Mouse (Mus musculus) embryonic facial prominence, embryonic 12.5 days (tissue): ENCODE measurements at regions not wholly inside any gene's neighbourhood (a gene's known extent, or its start where the extent isn't known, plus 50 kb on each side); places are given as distances from the start of the nearest gene placed in this dataset.

Experiments used
- ATAC-seq: fragments of 200-750 bp; cut with Nextera tagmentation; 2 replicates; pipeline ENCODE4 v1.8.0; 2017; ENCODE audit not compliant: insufficient number of reproducible peaks, insufficient read depth, low FRiP score, low TSS enrichment
- H3K27ac ChIP-seq: fragments of 300-500 bp; sonication (generic); 2 replicates; pipeline ENCODE4 v1.5.1; 2016; ENCODE audit warnings: mild to moderate bottlenecking
- H3K27me3 ChIP-seq: fragments of 300-500 bp; sonication (generic); 2 replicates; pipeline ENCODE4 v1.6.1; 2016; ENCODE audit warnings: mild to moderate bottlenecking, moderate library complexity
- H3K36me3 ChIP-seq: fragments of 300-500 bp; sonication (generic); 2 replicates; pipeline ENCODE4 v1.6.1; 2016; ENCODE audit warnings: mild to moderate bottlenecking
- H3K4me1 ChIP-seq: fragments of 300-500 bp; sonication (generic); 2 replicates; pipeline ENCODE4 v1.6.1; 2016
- H3K4me2 ChIP-seq: fragments of 300-500 bp; sonication (generic); replicated peaks from 2 replicates; pipeline ENCODE4 v1.6.1; 2016; ENCODE audit warnings: mild to moderate bottlenecking, moderate library complexity
- H3K4me3 ChIP-seq: fragments of 300-500 bp; sonication (generic); 2 replicates; pipeline ENCODE4 v1.5.1; 2016; ENCODE audit warnings: mild to moderate bottlenecking
- H3K9ac ChIP-seq: fragments of 300-500 bp; sonication (generic); 2 replicates; pipeline ENCODE4 v1.6.1; 2016; ENCODE audit warnings: mild to moderate bottlenecking, moderate library complexity
- H3K9me3 ChIP-seq: fragments of 300-500 bp; sonication (generic); 2 replicates; pipeline ENCODE4 v1.6.1; 2016; ENCODE audit warnings: mild to moderate bottlenecking, moderate library complexity
- WGBS: fragments of 180-500 bp; shearing (Covaris S2); methylation state at CpG from one replicate; pipeline ENCODE4 v1.1.7; 2016; 5-methylcytosine and 5-hydroxymethylcytosine counted together

- Histone ChIP-seq H3K9me3 (no peaks in the 10 kb centered on the region), H3K27ac (no peak overlapping the region), H3K27me3 (no peaks in the 10 kb centered on the region), H3K36me3 (no peaks in the 10 kb centered on the region), H3K4me1 (no peaks in the 10 kb centered on the region), H3K4me2 (no peak overlapping the region), H3K4me3 (no peak overlapping the region), H3K9ac (no peak overlapping the region)
- 86% methylated on average over 4 of the region's 4 CpGs for WGBS
- no peak for ATAC-seq
Observed at GRCm38 (mm10) chrX:13372752-13373151, 92.0 kb downstream of the Ddx3x start.

GRCm38 (mm10) chrX:13386354-13386753, 79.6 kb upstream of the Nyx start:
- H3K9me3 ChIP-seq, result no peaks in the 10 kb centered on the region
- 79% methylated on average over 9 of the region's 9 CpGs for WGBS
- H3K9ac ChIP-seq, result no peak overlapping the region
- no peak overlapping the region for H3K27ac ChIP-seq
- no peaks in the 10 kb centered on the region for H3K27me3 ChIP-seq
- H3K4me3 ChIP-seq, result no peak overlapping the region
- no peaks in the 10 kb centered on the region for H3K36me3 ChIP-seq
- ATAC-seq, result no peak
- H3K4me1 ChIP-seq, result no peaks in the 10 kb centered on the region
- no peak overlapping the region for H3K4me2 ChIP-seq

- H3K36me3 ChIP-seq, result no peaks in the 10 kb centered on the region
- no peak overlapping the region for H3K4me2 ChIP-seq
Observed at GRCm38 (mm10) chrX:13398466-13398865, 67.4 kb upstream of the Nyx start.

GRCm38 (mm10) chrX:13412726-13413125, 53.2 kb upstream of the Nyx start:
- 70% methylated on average over 2 of the region's 2 CpGs for WGBS
- no peaks in the 10 kb centered on the region for H3K9me3 ChIP-seq
- H3K36me3 ChIP-seq, result no peaks in the 10 kb centered on the region
- no peak overlapping the region for H3K27ac ChIP-seq
- no peaks in the 10 kb centered on the region for H3K4me1 ChIP-seq
- no peak overlapping the region for H3K4me3 ChIP-seq
- no peak overlapping the region for H3K9ac ChIP-seq
- no peak for ATAC-seq
- peaks cover 10% of the 10 kb centered on the region for H3K27me3 ChIP-seq
- H3K4me2 ChIP-seq, result no peak overlapping the region

More at GRCm38 (mm10) chrX:13398466-13398865, 67.4 kb upstream of the Nyx start:
- Histone ChIP-seq H3K27ac (no peak overlapping the region), H3K4me1 (no peaks in the 10 kb centered on the region), H3K4me3 (no peak overlapping the region), H3K27me3 (no peaks in the 10 kb centered on the region), H3K9me3 (no peaks in the 10 kb centered on the region), H3K9ac (no peak overlapping the region)
- ATAC-seq, result no peak

GRCm38 (mm10) chrX:13413135-13413534, 52.8 kb upstream of the Nyx start:
- Histone ChIP-seq H3K4me2 (no peak overlapping the region), H3K27ac (no peak overlapping the region), H3K4me3 (no peak overlapping the region), H3K27me3 (peaks cover 10% of the 10 kb centered on the region), H3K36me3 (no peaks in the 10 kb centered on the region), H3K9ac (no peak overlapping the region), H3K4me1 (no peaks in the 10 kb centered on the region), H3K9me3 (no peaks in the 10 kb centered on the region)
- no peak for ATAC-seq
- WGBS, result 71% methylated on average over 3 of the region's 3 CpGs
